Mouse (Mus musculus): ENCODE results near the gene Kifc5b. TPM values are rescaled to one million over a fixed set of nuclear protein-coding genes. Genes with fewer than 3 reads are reported as not detected.

Gene Kifc5b
- polyA plus RNA-seq, 1 experiment from 2014 or later: 9.6 TPM

DNA sequence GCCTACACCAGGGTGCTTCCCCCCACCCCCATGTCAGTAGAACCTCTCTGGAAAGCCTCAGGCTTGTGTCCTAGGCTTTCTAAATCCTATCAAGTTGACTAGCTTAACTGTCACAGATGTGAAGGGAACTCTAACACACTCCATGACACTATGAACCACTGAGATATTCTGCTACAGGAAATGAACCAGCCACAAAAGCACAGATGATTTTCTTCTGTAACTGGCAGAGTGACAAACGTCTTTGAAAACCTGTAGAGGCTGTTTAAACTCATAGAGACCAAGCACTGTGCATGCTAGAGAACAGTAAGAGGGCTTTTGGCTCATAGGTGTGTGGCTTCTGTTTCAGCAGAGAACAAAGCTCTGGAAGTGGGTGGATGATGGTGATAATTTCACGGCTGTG is 64.2 kb downstream of the Kifc5b start:
- H3K9me3 ChIP-seq (ENCODE audit: low read depth, low read length): no peaks in the 10 kb centered on the region
- no peak overlapping the region for H3K9ac ChIP-seq
- ATAC-seq (ENCODE audit: insufficient read depth) (no peak), DNase-seq (no peak)
- H3K4me2 ChIP-seq: no peak overlapping the region
- no peak overlapping the region for H3K27ac ChIP-seq (ENCODE audit: low read depth)
- H3K4me1 ChIP-seq (ENCODE audit: insufficient read depth): no peaks in the 10 kb centered on the region
- no peak for TF ChIP-seq CTCF (IDR thresholded peaks at IDR 0.05; ENCODE audit: low read depth)
- H3K36me3 ChIP-seq (ENCODE audit: insufficient read depth): peaks cover 35% of the 10 kb centered on the region
- no peaks in the 10 kb centered on the region for H3K27me3 ChIP-seq (ENCODE audit: insufficient read depth, low read length)
- 67% methylated on average over 2 of the region's 2 CpGs for WGBS
- H3K4me3 ChIP-seq (ENCODE audit: low read depth, low read length): no peak overlapping the region

Small RNA genes lying within 50 kb of the gene (microRNA-seq; reads per million reads assigned to microRNA genes)
- gene Gm27775 (ENCODE audit: borderline number of aligned reads) (not detected), gene Mir3083 (ENCODE audit: borderline number of aligned reads) (not detected), gene Mir6968 (ENCODE audit: borderline number of aligned reads) (1.2 reads per million)

Other genes with a start within 250 kb of the Kifc5b start
- gene Crebrf, start 201.4 kb upstream of the Kifc5b start, polyA plus RNA-seq (2014; fragmentation: Nextera tagmentation; extraction: Ambion mirVana): 5.6 and 6.3 TPM in 2 replicates
- gene Bnip1, start 136.0 kb upstream of the Kifc5b start, polyA plus RNA-seq (2014; fragmentation: Nextera tagmentation; extraction: Ambion mirVana): 49.7 and 51.3 TPM in 2 replicates
- gene Nkx2-5, start 72.1 kb upstream of the Kifc5b start, polyA plus RNA-seq (2014; fragmentation: Nextera tagmentation; extraction: Ambion mirVana): 0.24 and 1.6 TPM in 2 replicates
- 5.1 and 7.5 TPM in 2 replicates for gene Phf1, start 16.0 kb downstream of the Kifc5b start, polyA plus RNA-seq (2014; fragmentation: Nextera tagmentation; extraction: Ambion mirVana)
- gene Cuta, start 22.5 kb downstream of the Kifc5b start, polyA plus RNA-seq (2014; fragmentation: Nextera tagmentation; extraction: Ambion mirVana): 163 TPM in 2 replicates
- 1.8 and 2.0 TPM in 2 replicates for gene Syngap1, start 24.2 kb downstream of the Kifc5b start, polyA plus RNA-seq (2014; fragmentation: Nextera tagmentation; extraction: Ambion mirVana)
- 13.3 TPM in 2 replicates for gene Zbtb9, start 56.1 kb downstream of the Kifc5b start, polyA plus RNA-seq (2014; fragmentation: Nextera tagmentation; extraction: Ambion mirVana)
- 12.0 and 13.8 TPM in 2 replicates for gene Bak1, start 111.9 kb downstream of the Kifc5b start, polyA plus RNA-seq (2014; fragmentation: Nextera tagmentation; extraction: Ambion mirVana)
- gene Itpr3, start 140.2 kb downstream of the Kifc5b start, polyA plus RNA-seq (2014; fragmentation: Nextera tagmentation; extraction: Ambion mirVana): 5.1 and 5.8 TPM in 2 replicates
- 309 and 315 TPM in 2 replicates for gene Uqcc2, start 216.8 kb downstream of the Kifc5b start, polyA plus RNA-seq (2014; fragmentation: Nextera tagmentation; extraction: Ambion mirVana)

All from lung, embryonic 14.5 days (tissue).